Mouse (Mus musculus) lung, adult 2 months (tissue): ENCODE measurements at regions not wholly inside any gene's neighbourhood (a gene's known extent, or its start where the extent isn't known, plus 50 kb on each side); places are given as distances from the start of the nearest gene placed in this dataset.

Source experiments
- DNase-seq: peaks from one replicate; pipeline ENCODE4 v3.0.0; 2022
- H3K4me1 ChIP-seq: fragments of 200-500 bp; 2 replicates; pipeline ENCODE4 v1.6.1; 2011; ENCODE audit warnings: low read length; ENCODE audit not compliant: control insufficient read depth, insufficient read depth
- H3K4me3 ChIP-seq: fragments of 200-500 bp; replicated peaks from 2 replicates; pipeline ENCODE3; 2011; ENCODE audit warnings: low read depth, mild to moderate bottlenecking, control low read depth, low read length; ENCODE audit errors: extremely low read depth
- CTCF ChIP-seq: fragments of 200-500 bp; IDR thresholded peaks from 2 replicates; pipeline ENCODE4 v1.5.1; 2011; ENCODE audit warnings: mild to moderate bottlenecking, low read length, control low read depth; ENCODE audit not compliant: insufficient read depth
- POLR2A ChIP-seq: fragments of 200-500 bp; IDR thresholded peaks from 2 replicates; pipeline ENCODE4 v1.6.1; 2011; ENCODE audit warnings: low read depth, mild to moderate bottlenecking, control low read depth, low read length, borderline replicate concordance; ENCODE audit errors: extremely low read depth

DNA sequence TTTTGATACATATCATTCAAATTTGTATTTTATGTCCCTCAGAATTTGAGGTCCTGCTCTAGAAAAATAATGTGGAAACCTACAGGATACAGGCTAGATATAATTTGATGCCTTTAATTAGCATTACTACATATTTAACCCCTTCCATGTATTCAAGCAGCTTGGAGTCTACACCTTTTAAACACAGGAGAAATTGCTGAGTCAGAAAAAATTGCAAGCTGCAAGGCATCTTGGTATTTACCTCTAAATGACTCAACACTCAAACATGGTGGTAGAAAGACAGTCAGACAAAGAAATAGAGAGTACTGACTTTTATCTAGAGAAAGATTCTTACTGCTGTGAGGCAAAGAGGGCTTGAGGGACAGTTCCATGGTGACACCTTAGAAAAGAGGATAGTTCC, 565.4 kb upstream of the Adgra3 start:
- TF ChIP-seq POLR2A (no peak), CTCF (no peak)
- Histone ChIP-seq H3K4me1 (no peaks in the 10 kb centered on the region), H3K4me3 (no peak overlapping the region)
- no peak for DNase-seq
